Mouse (Mus musculus): ENCODE results near the gene Gli1. TPM values are rescaled to one million over a fixed set of nuclear protein-coding genes. Genes with fewer than 3 reads are reported as not detected.

Gli1 gene
- total and polyA plus RNA-seq, 3 experiments = 0.10 to 0.42 TPM; not detected in 1

- no peak overlapping the region for H3K27ac ChIP-seq (ENCODE audit: insufficient read depth, low read depth)
- H3K4me3 ChIP-seq (replicated peaks in 1 of 3; ENCODE audit: low read depth in 2 of 3, low read length in 2 of 3, poor library complexity in 1 of 3) = no peak overlapping the region
- peaks cover 0 to 9% of the 10 kb centered on the region in 2 experiments; a peak in 2 of 4 replicates for H3K4me1 ChIP-seq (ENCODE audit: control insufficient read depth in 1 of 2, insufficient read depth in 2 of 2)
- no peak for TF ChIP-seq NRF1 (IDR thresholded peaks at IDR 0.05; ENCODE audit: low read depth, low read length)
- in situ Hi-C loops (cut with MboI; ENCODE audit: low pct_ligation_motif_present, low pct_unique_long_range_greater_than_20kb, low sequenced_read_pairs) (no loop called here), dilution Hi-C loops (cut with MboI; ENCODE audit: extremely low pct_ligation_motif_present, extremely low pct_unique_long_range_greater_than_20kb, low sequenced_read_pairs) (no loop called here)
- H3K36me3 ChIP-seq (replicated peaks in 1 of 2; ENCODE audit: control insufficient read depth in 1 of 2, insufficient read depth in 1 of 2, low read length in 1 of 2) = no peaks in the 10 kb centered on the region
- no peaks in the 10 kb centered on the region for H3K79me2 ChIP-seq (replicated peaks; ENCODE audit: control insufficient read depth, extremely low read depth, insufficient read depth, poor library complexity, severe bottlenecking)
- no peak for DNase-seq (ENCODE audit: extremely low read depth)
- H3K4me2 ChIP-seq (ENCODE audit: insufficient read depth, low read depth, poor library complexity, severe bottlenecking) = no peak overlapping the region
- H3K9me3 ChIP-seq (replicated peaks; ENCODE audit: low read length) = peaks cover 3% of the 10 kb centered on the region
- no peak overlapping the region for H3K9ac ChIP-seq (ENCODE audit: insufficient read depth, low read depth)
- no peaks in the 10 kb centered on the region for H3K27me3 ChIP-seq (replicated peaks)
Observed at GRCm38 (mm10) chr10:127367116-127367515, 25.3 kb upstream of the Gli1 start.

- H3K9ac ChIP-seq (ENCODE audit: insufficient read depth, low read depth) = no peak overlapping the region
- H3K36me3 ChIP-seq (replicated peaks in 1 of 2; ENCODE audit: control insufficient read depth in 1 of 2, insufficient read depth in 1 of 2, low read length in 1 of 2) = peaks cover 14 to 22% of the 10 kb centered on the region in 2 experiments
- H3K9me3 ChIP-seq (replicated peaks; ENCODE audit: low read length) = peaks cover 3% of the 10 kb centered on the region
- no peak overlapping the region for H3K27ac ChIP-seq (ENCODE audit: insufficient read depth, low read depth)
- TF ChIP-seq POLR2AphosphoS2 (IDR thresholded peaks at IDR 0.05; ENCODE audit: low read depth, low read length) = no peak
- TF ChIP-seq TCF12 (IDR thresholded peaks at IDR 0.05; ENCODE audit: low read depth, low read length) = no peak
- no peak for TF ChIP-seq JUND (conservative IDR thresholded peaks at IDR 0.05; ENCODE audit: low read depth, low read length)
- no peak for TF ChIP-seq TBP (conservative IDR thresholded peaks at IDR 0.05; ENCODE audit: low read depth, low read length)
- TF ChIP-seq NELFE (IDR thresholded peaks at IDR 0.05; ENCODE audit: low read depth, low read length) = no peak
- TF ChIP-seq USF2 (conservative IDR thresholded peaks at IDR 0.05; ENCODE audit: low read depth, low read length) = no peak
- no peak for TF ChIP-seq EP300 (IDR thresholded peaks at IDR 0.05; ENCODE audit: low read length)
- no peak for TF ChIP-seq BHLHE40 (IDR thresholded peaks at IDR 0.05; ENCODE audit: low read depth, low read length)
- TF ChIP-seq RCOR1 (conservative IDR thresholded peaks at IDR 0.05; ENCODE audit: low read depth, low read length) = no peak
- no peak for TF ChIP-seq USF1 (IDR thresholded peaks at IDR 0.05; ENCODE audit: low read depth, low read length)
- H3K4me1 ChIP-seq (ENCODE audit: control insufficient read depth in 1 of 2, insufficient read depth in 2 of 2) = peaks cover 2 to 32% of the 10 kb centered on the region in 2 experiments; a peak in 2 of 4 replicates
- dilution Hi-C loops (cut with MboI; ENCODE audit: extremely low pct_ligation_motif_present, extremely low pct_unique_long_range_greater_than_20kb, low sequenced_read_pairs) (no loop called here), in situ Hi-C loops (cut with MboI; ENCODE audit: low pct_ligation_motif_present, low pct_unique_long_range_greater_than_20kb, low sequenced_read_pairs) (no loop called here)
- H3K4me3 ChIP-seq (replicated peaks in 1 of 3; ENCODE audit: low read depth in 2 of 3, low read length in 2 of 3, poor library complexity in 1 of 3) = no peak overlapping the region
- H3K27me3 ChIP-seq (replicated peaks) = no peaks in the 10 kb centered on the region
- no peaks in the 10 kb centered on the region for H3K79me2 ChIP-seq (replicated peaks; ENCODE audit: control insufficient read depth, extremely low read depth, insufficient read depth, poor library complexity, severe bottlenecking)
- no peak overlapping the region for H3K4me2 ChIP-seq (ENCODE audit: insufficient read depth, low read depth, poor library complexity, severe bottlenecking)
- DNase-seq (ENCODE audit: extremely low read depth) = no peak
Observed at GRCm38 (mm10) chr10:127360714-127361113, 18.9 kb upstream of the Gli1 start.

- Histone ChIP-seq H3K4me2 (ENCODE audit: insufficient read depth, low read depth, poor library complexity, severe bottlenecking) (no peak overlapping the region), H3K9ac (ENCODE audit: insufficient read depth, low read depth) (no peak overlapping the region), H3K36me3 (replicated peaks in 1 of 2; ENCODE audit: control insufficient read depth in 1 of 2, insufficient read depth in 1 of 2, low read length in 1 of 2) (peaks cover 17 to 36% of the 10 kb centered on the region in 2 experiments), H3K4me1 (ENCODE audit: control insufficient read depth in 1 of 2, insufficient read depth in 2 of 2) (peaks cover 18 to 48% of the 10 kb centered on the region in 2 experiments), H3K4me3 (replicated peaks in 1 of 3; ENCODE audit: low read depth in 2 of 3, low read length in 2 of 3, poor library complexity in 1 of 3) (no peak overlapping the region), H3K27ac (ENCODE audit: insufficient read depth, low read depth) (no peak overlapping the region), H3K79me2 (replicated peaks; ENCODE audit: control insufficient read depth, extremely low read depth, insufficient read depth, poor library complexity, severe bottlenecking) (no peaks in the 10 kb centered on the region), H3K27me3 (replicated peaks) (no peaks in the 10 kb centered on the region), H3K9me3 (replicated peaks; ENCODE audit: low read length) (no peaks in the 10 kb centered on the region)
- no peak for DNase-seq (ENCODE audit: extremely low read depth)
- dilution Hi-C loops (cut with MboI; ENCODE audit: extremely low pct_ligation_motif_present, extremely low pct_unique_long_range_greater_than_20kb, low sequenced_read_pairs) (no loop called here), in situ Hi-C loops (cut with MboI; ENCODE audit: low pct_ligation_motif_present, low pct_unique_long_range_greater_than_20kb, low sequenced_read_pairs) (no loop called here)
- no peak for TF ChIP-seq TBP (conservative IDR thresholded peaks at IDR 0.05; ENCODE audit: low read depth, low read length)
- TF ChIP-seq RAD21 (IDR thresholded peaks at IDR 0.05; ENCODE audit: low read depth, low read length) = no peak
- no peak for TF ChIP-seq TCF12 (IDR thresholded peaks at IDR 0.05; ENCODE audit: low read depth, low read length)
- no peak for TF ChIP-seq SIN3A (IDR thresholded peaks at IDR 0.05; ENCODE audit: low read length)
- TF ChIP-seq UBTF (IDR thresholded peaks at IDR 0.05; ENCODE audit: low read depth, low read length) = no peak
- no peak for TF ChIP-seq E2F4 (IDR thresholded peaks at IDR 0.05; ENCODE audit: insufficient replicate concordance, low read depth, low read length)
- no peak for TF ChIP-seq BHLHE40 (IDR thresholded peaks at IDR 0.05; ENCODE audit: low read depth, low read length)
- TF ChIP-seq CTCF (conservative IDR thresholded peaks at IDR 0.05 in 1 of 2, IDR thresholded peaks at IDR 0.05 in 1 of 2; ENCODE audit: low read depth in 2 of 2, low read length in 2 of 2) = no peak
- TF ChIP-seq JUND (conservative IDR thresholded peaks at IDR 0.05; ENCODE audit: low read depth, low read length) = no peak
- TF ChIP-seq RCOR1 (conservative IDR thresholded peaks at IDR 0.05; ENCODE audit: low read depth, low read length) = no peak
- no peak for TF ChIP-seq ELF1 (IDR thresholded peaks at IDR 0.05; ENCODE audit: low read depth, low read length)
- no peak for TF ChIP-seq PAX5 (IDR thresholded peaks at IDR 0.05; ENCODE audit: low read length)
- TF ChIP-seq USF1 (IDR thresholded peaks at IDR 0.05; ENCODE audit: low read depth, low read length) = no peak
- TF ChIP-seq MAX (IDR thresholded peaks at IDR 0.05; ENCODE audit: low read length) = no peak
- no peak for TF ChIP-seq USF2 (conservative IDR thresholded peaks at IDR 0.05; ENCODE audit: low read depth, low read length)
- no peak for TF ChIP-seq POLR2A (IDR thresholded peaks at IDR 0.05; ENCODE audit: low read depth, low read length)
- no peak for TF ChIP-seq MYC (IDR thresholded peaks at IDR 0.05; ENCODE audit: low read depth, low read length)
- TF ChIP-seq IRF4 (IDR thresholded peaks at IDR 0.05; ENCODE audit: low read depth, low read length) = no peak
- TF ChIP-seq MAFK (IDR thresholded peaks at IDR 0.05; ENCODE audit: insufficient replicate concordance, low read length) = no peak
- TF ChIP-seq MXI1 (IDR thresholded peaks at IDR 0.05; ENCODE audit: low read depth, low read length) = no peak
Observed at GRCm38 (mm10) chr10:127355336-127355735, 13.6 kb upstream of the Gli1 start.
